Mouse (Mus musculus) hindbrain, embryonic 10.5 days (tissue): ENCODE measurements at regions not wholly inside any gene's neighbourhood (a gene's known extent, or its start where the extent isn't known, plus 50 kb on each side); places are given as distances from the start of the nearest gene placed in this dataset.

Source experiments
- DNase-seq: peaks from one replicate; pipeline ENCODE4 v3.0.0-alpha.2; 2017; ENCODE audit warnings: low spot score
- H3K27ac ChIP-seq: fragments of 300-500 bp; sonication (generic); 2 replicates; pipeline ENCODE4 v1.5.1; 2016; ENCODE audit warnings: mild to moderate bottlenecking, moderate library complexity
- H3K27me3 ChIP-seq: fragments of 300-500 bp; sonication (generic); 2 replicates; pipeline ENCODE4 v1.6.1; 2016; ENCODE audit warnings: mild to moderate bottlenecking; ENCODE audit not compliant: poor library complexity, insufficient read depth, severe bottlenecking
- H3K36me3 ChIP-seq: fragments of 300-500 bp; sonication (generic); 2 replicates; pipeline ENCODE4 v1.6.1; 2016; ENCODE audit warnings: mild to moderate bottlenecking, moderate library complexity
- H3K4me1 ChIP-seq: fragments of 300-500 bp; sonication (generic); replicated peaks from 2 replicates; pipeline ENCODE4 v1.6.1; 2016; ENCODE audit warnings: mild to moderate bottlenecking
- H3K4me3 ChIP-seq: fragments of 300-500 bp; sonication (generic); 2 replicates; pipeline ENCODE4 v1.5.1; 2016; ENCODE audit warnings: mild to moderate bottlenecking, moderate library complexity
- H3K9me3 ChIP-seq: fragments of 300-500 bp; sonication (generic); 2 replicates; pipeline ENCODE4 v1.6.1; 2016; ENCODE audit warnings: mild to moderate bottlenecking, moderate library complexity
- WGBS: fragments of 180-500 bp; shearing (Covaris S2); methylation state at CpG from one replicate; pipeline ENCODE4 v1.1.7; 2016; 5-methylcytosine and 5-hydroxymethylcytosine counted together

- Histone ChIP-seq H3K4me3 (no peak overlapping the region), H3K9me3 (no peaks in the 10 kb centered on the region), H3K27me3 (no peaks in the 10 kb centered on the region), H3K36me3 (no peaks in the 10 kb centered on the region), H3K27ac (no peak overlapping the region), H3K4me1 (no peaks in the 10 kb centered on the region)
- WGBS: 93% methylated on average over 2 of the region's 2 CpGs
- no peak for DNase-seq
Measured at GRCm38 (mm10) chr1:63909191-63909590, 140.1 kb upstream of the 4933402D24Rik start.

GRCm38 (mm10) chr1:63903620-63904019 is 134.6 kb upstream of the 4933402D24Rik start:
- no peak overlapping the region for H3K4me3 ChIP-seq
- no peak for DNase-seq
- H3K9me3 ChIP-seq: no peaks in the 10 kb centered on the region
- H3K27me3 ChIP-seq: no peaks in the 10 kb centered on the region
- no peak overlapping the region for H3K27ac ChIP-seq
- H3K4me1 ChIP-seq: 0 out of 2 replicates have a peak, but pooled peaks cover 4% of the 10 kb centered on the region
- WGBS: 95% methylated on average over 4 of the region's 4 CpGs
- H3K36me3 ChIP-seq: no peaks in the 10 kb centered on the region

GRCm38 (mm10) chr1:63903201-63903600 is 134.1 kb upstream of the 4933402D24Rik start:
- WGBS: 90% methylated on average over 3 of the region's 3 CpGs
- Histone ChIP-seq H3K9me3 (no peaks in the 10 kb centered on the region), H3K4me3 (no peak overlapping the region), H3K27ac (no peak overlapping the region), H3K36me3 (no peaks in the 10 kb centered on the region), H3K27me3 (no peaks in the 10 kb centered on the region), H3K4me1 (0 out of 2 replicates have a peak, but pooled peaks cover 4% of the 10 kb centered on the region)
- DNase-seq: no peak

GRCm38 (mm10) chr1:63902391-63902790 is 133.3 kb upstream of the 4933402D24Rik start:
- Histone ChIP-seq H3K4me3 (no peak overlapping the region), H3K9me3 (no peaks in the 10 kb centered on the region), H3K27me3 (no peaks in the 10 kb centered on the region), H3K36me3 (no peaks in the 10 kb centered on the region), H3K4me1 (0 out of 2 replicates have a peak, but pooled peaks cover 4% of the 10 kb centered on the region), H3K27ac (no peak overlapping the region)
- 67% methylated on average over 1 of the region's 1 CpGs for WGBS
- no peak for DNase-seq

- no peaks in the 10 kb centered on the region for H3K27me3 ChIP-seq
- DNase-seq: no peak
- 0 out of 2 replicates have a peak, but pooled peaks cover 4% of the 10 kb centered on the region for H3K4me1 ChIP-seq
- H3K9me3 ChIP-seq: no peaks in the 10 kb centered on the region
- H3K27ac ChIP-seq: no peak overlapping the region
- no peak overlapping the region for H3K4me3 ChIP-seq
- 85% methylated on average over 10 of the region's 10 CpGs for WGBS
- H3K36me3 ChIP-seq: no peaks in the 10 kb centered on the region
Measured at GRCm38 (mm10) chr1:63899631-63900577, 130.8 kb upstream of the 4933402D24Rik start.

GRCm38 (mm10) chr1:63898766-63899165 is 129.7 kb upstream of the 4933402D24Rik start:
- WGBS: 89% methylated on average over 2 of the region's 2 CpGs
- H3K27me3 ChIP-seq: no peaks in the 10 kb centered on the region

GRCm38 (mm10) chr1:63897556-63897955 is 128.5 kb upstream of the 4933402D24Rik start:
- DNase-seq: no peak
- 0 out of 2 replicates have a peak, but pooled peaks cover 4% of the 10 kb centered on the region for H3K4me1 ChIP-seq
- no peaks in the 10 kb centered on the region for H3K9me3 ChIP-seq
- no peak overlapping the region for H3K4me3 ChIP-seq
- WGBS: 73% methylated on average over 2 of the region's 2 CpGs
- H3K36me3 ChIP-seq: no peaks in the 10 kb centered on the region
- no peak overlapping the region for H3K27ac ChIP-seq
- H3K27me3 ChIP-seq: no peaks in the 10 kb centered on the region

More at GRCm38 (mm10) chr1:63898766-63899165, 129.7 kb upstream of the 4933402D24Rik start:
- no peaks in the 10 kb centered on the region for H3K36me3 ChIP-seq
- no peak overlapping the region for H3K27ac ChIP-seq
- no peak for DNase-seq
- H3K4me3 ChIP-seq: no peak overlapping the region
- H3K9me3 ChIP-seq: no peaks in the 10 kb centered on the region
- 0 out of 2 replicates have a peak, but pooled peaks cover 4% of the 10 kb centered on the region for H3K4me1 ChIP-seq

GRCm38 (mm10) chr1:63879570-63879969 is 110.5 kb upstream of the 4933402D24Rik start:
- no peak overlapping the region for H3K4me3 ChIP-seq
- no peak for DNase-seq
- H3K27me3 ChIP-seq: no peaks in the 10 kb centered on the region
- no peaks in the 10 kb centered on the region for H3K36me3 ChIP-seq
- 87% methylated on average over 3 of the region's 3 CpGs for WGBS
- H3K27ac ChIP-seq: no peak overlapping the region
- no peaks in the 10 kb centered on the region for H3K9me3 ChIP-seq
- no peaks in the 10 kb centered on the region for H3K4me1 ChIP-seq

GRCm38 (mm10) chr1:63876589-63877251 is 107.7 kb upstream of the 4933402D24Rik start:
- Histone ChIP-seq H3K27me3 (no peaks in the 10 kb centered on the region), H3K9me3 (no peaks in the 10 kb centered on the region), H3K36me3 (no peaks in the 10 kb centered on the region), H3K4me1 (no peaks in the 10 kb centered on the region), H3K4me3 (no peak overlapping the region), H3K27ac (no peak overlapping the region)
- no peak for DNase-seq
- WGBS: 93% methylated on average over 5 of the region's 5 CpGs

GRCm38 (mm10) chr1:63875297-63875962 is 106.4 kb upstream of the 4933402D24Rik start:
- Histone ChIP-seq H3K27ac (no peak overlapping the region), H3K9me3 (no peaks in the 10 kb centered on the region), H3K27me3 (no peaks in the 10 kb centered on the region), H3K36me3 (no peaks in the 10 kb centered on the region), H3K4me1 (no peaks in the 10 kb centered on the region), H3K4me3 (no peak overlapping the region)
- no peak for DNase-seq
- WGBS: 80% methylated on average over 3 of the region's 3 CpGs

- WGBS: 88% methylated on average over 6 of the region's 6 CpGs
- H3K4me3 ChIP-seq: no peak overlapping the region
- DNase-seq: no peak
- H3K27ac ChIP-seq: no peak overlapping the region
- no peaks in the 10 kb centered on the region for H3K4me1 ChIP-seq
- H3K36me3 ChIP-seq: no peaks in the 10 kb centered on the region
- H3K27me3 ChIP-seq: no peaks in the 10 kb centered on the region
- H3K9me3 ChIP-seq: no peaks in the 10 kb centered on the region
Measured at GRCm38 (mm10) chr1:63871831-63872230, 102.8 kb upstream of the 4933402D24Rik start.

GRCm38 (mm10) chr1:63869342-63869741 is 100.3 kb upstream of the 4933402D24Rik start:
- no peak for DNase-seq
- 91% methylated on average over 2 of the region's 2 CpGs for WGBS
- H3K9me3 ChIP-seq: no peaks in the 10 kb centered on the region

More at GRCm38 (mm10) chr1:63869342-63869741, 100.3 kb upstream of the 4933402D24Rik start:
- H3K27ac ChIP-seq: no peak overlapping the region
- no peaks in the 10 kb centered on the region for H3K36me3 ChIP-seq
- H3K27me3 ChIP-seq: no peaks in the 10 kb centered on the region
- no peak overlapping the region for H3K4me3 ChIP-seq
- no peaks in the 10 kb centered on the region for H3K4me1 ChIP-seq
